Mouse (Mus musculus): ENCODE results near the gene Med7. TPM values are rescaled to one million over a fixed set of nuclear protein-coding genes. Genes with fewer than 3 reads are reported as not detected.

The Med7 gene
- total RNA-seq (2022) = 10 to 100 TPM; 25.9 to 38.5 (median 35.6) TPM

- DNase-seq (ENCODE audit: low spot score in 2 of 2) = peak; percentile 95 to 96
Measured at GRCm38 (mm10) chr11:46436760-46437458, at the start of gene Med7. TSS of gene Med7 (plus strand) at chr11:46436925.

DNA sequence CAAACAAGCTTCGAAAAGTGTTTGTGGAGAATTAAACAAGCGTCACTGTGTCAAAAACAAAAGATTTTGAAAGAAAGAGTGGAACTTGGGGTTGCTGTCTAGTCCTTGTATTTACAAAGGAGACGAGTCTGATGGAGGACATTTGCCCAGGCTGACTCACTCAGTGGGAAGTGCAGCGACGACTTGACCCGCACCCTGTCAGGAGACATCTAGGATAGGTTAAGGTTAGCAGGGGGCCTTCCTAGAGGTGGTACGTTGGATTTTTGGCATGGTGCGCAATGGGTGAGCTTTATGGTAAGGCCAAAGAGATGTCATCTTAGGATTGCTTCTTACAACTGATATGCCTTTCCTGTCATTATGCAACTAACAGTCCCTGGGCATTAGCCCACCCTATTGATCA lies 49.7 kb upstream of the Med7 start:
- DNase-seq (ENCODE audit: low spot score in 2 of 2) = no peak

GRCm38 (mm10) chr11:46388438-46388837 lies 48.3 kb upstream of the Med7 start:
- no peak for DNase-seq (ENCODE audit: low spot score in 2 of 2)

- DNase-seq (ENCODE audit: low spot score in 2 of 2) = no peak
Measured at GRCm38 (mm10) chr11:46389336-46390117, 47.2 kb upstream of the Med7 start, which contains the start of gene Itk. TSS of gene Itk (minus strand) at chr11:46389515.

- no peak for DNase-seq (ENCODE audit: low spot score in 2 of 2)
Measured at GRCm38 (mm10) chr11:46390621-46391020, 46.1 kb upstream of the Med7 start.

DNA sequence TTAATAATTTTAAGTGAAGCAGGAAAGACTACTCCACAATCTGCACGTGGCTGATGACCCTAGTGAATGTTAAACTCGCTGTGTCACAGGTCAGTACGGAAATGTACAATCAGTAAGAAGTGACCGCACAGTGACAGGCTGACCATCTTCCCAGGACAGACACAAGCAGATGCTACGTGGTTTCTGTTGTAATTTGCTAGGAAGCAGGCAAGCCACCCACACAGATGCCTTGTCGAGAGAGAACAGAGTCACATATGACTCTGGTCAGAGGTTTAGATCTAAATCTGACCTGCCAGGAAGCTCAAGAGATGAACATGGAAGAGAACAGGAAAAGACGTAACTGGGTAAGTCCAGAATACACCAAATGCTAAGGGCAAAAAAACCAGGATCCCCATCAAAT lies 43.8 kb upstream of the Med7 start:
- DNase-seq (ENCODE audit: low spot score in 2 of 2) = no peak

DNA sequence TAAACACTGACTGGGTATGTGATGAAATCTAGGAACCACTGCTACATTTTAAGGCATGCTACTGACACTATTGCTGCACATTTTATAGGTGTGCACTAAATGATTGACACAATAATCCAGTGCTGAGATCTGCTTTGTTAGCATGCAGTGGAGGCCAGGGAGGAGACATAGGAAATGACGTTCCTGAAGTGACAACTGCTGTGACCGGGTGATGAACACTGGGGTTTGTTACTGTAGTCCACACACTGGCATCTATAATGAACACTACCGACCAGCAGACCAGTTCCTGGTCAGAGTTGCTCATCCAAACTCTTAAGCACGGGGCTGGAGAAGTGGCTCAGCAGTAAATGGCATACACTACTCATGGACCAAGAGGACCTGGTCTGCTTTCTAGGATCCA lies 43.3 kb upstream of the Med7 start:
- DNase-seq (ENCODE audit: low spot score in 2 of 2) = no peak

DNA sequence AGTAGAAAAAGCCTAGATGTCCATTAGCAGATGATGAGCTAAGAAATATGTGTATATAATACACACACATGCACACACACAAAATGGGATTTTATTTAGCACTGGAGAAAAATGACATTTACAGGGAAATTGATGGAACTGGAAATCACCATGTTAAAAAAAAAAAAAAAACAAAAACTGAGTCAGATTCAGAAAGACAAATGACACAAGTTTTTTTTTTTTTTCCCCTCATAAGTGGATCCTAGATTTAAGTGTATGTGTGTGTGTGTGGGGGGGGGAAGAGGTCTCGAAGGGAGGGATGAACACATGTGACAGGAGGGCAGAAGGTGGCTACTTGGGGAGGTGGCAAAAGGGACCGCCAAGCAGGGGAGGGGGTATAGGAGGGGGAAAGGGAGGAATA lies 41.6 kb upstream of the Med7 start:
- DNase-seq (ENCODE audit: low spot score in 2 of 2) = no peak

- DNase-seq (ENCODE audit: low spot score in 2 of 2) = no peak
Measured at GRCm38 (mm10) chr11:46395698-46396097, 41.0 kb upstream of the Med7 start.

DNA sequence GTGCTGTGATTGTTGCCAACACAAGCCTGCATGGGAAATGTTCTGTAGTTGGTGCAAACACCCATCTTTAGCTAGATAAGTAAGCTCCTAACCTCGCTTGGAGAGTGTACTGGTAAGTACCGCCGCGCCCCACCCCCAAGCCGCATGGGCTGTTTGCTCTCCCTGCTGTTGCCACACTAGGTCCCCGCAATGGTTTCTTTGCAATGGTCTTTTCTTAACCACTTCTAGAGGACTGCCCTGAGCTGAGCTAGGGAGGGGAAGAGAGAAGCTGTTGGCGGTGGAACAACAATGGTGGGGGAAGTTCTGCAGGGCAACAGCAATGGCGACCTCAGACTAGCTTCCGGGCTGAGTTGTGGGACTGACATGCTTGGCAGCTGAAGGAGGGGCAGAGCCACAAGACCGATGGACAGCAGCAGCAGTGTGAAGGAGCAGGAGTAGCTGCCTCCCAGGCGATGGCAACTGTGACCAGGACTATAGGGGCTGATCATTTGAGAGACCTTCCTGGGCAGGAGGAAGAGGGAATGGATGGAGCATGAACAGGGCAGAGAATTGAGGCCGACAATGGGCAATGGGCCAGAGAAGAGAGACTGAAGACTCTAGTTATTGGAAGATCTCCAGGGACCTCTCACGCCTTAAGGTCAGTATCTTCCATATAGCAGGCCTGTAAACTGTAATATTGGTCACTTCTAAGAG lies 40.4 kb upstream of the Med7 start, which contains the start of gene Fam71b:
Fam71b (plus strand) TSS at position 393 of the 693 bp plus-strand sequence.
- no peak for DNase-seq (ENCODE audit: low spot score in 2 of 2)

DNA sequence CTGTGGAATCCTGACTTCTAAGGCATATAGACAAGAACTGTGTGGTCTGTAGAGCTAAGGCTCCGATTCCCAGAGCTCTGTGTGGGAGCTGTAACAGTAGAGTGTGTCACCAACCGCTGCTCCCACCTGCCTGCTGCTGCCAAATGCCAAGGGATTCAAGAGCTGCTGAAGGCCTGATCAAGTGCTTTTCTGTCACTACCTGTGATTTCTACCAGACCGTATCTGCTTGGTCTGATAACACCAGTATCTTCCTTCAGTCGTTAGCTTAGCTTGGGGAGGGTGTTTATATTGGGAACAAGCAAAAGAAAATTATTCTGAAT lies 39.9 kb upstream of the Med7 start:
- DNase-seq (ENCODE audit: low spot score in 2 of 2) = no peak

DNA sequence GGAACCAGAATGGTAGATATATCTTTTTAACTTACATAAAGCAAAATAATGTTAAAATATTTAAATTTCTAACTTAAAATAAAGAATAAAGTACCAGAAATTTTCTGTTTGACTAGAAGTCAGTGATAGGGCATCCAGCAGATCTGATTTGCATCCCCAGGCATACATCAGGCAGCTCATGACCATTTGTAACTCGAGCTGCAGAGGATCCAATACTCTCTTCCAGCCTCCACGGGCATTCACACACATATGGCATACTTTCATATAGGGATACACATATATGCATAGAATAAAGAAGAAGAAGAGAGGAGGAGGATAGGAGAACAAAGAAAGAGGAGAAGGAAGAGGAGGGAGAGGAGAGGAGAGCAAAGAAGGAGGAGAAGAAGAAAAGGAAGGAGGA lies 38.8 kb upstream of the Med7 start:
- no peak for DNase-seq (ENCODE audit: low spot score in 2 of 2)

DNA sequence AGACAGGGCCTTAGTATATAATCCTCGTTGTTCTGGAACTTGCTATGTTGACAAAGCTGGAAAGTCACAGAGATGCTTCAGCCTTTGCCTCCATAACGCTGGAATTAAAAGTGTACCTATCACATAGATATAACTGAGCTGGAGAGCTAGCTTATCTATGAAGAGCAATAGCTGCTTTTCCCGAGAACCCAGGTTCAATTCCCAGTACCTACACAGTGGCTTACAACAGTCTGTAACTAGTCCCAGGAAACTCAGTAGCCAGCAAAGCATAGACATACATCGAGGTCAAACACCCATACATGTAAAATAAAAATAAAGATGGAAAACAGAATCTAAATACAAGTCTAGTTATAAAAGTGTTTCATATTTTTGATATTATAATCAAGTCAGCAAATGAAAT lies 38.3 kb upstream of the Med7 start:
- DNase-seq (ENCODE audit: low spot score in 2 of 2) = no peak

GRCm38 (mm10) chr11:46398933-46399383 lies 37.8 kb upstream of the Med7 start:
- DNase-seq (ENCODE audit: low spot score in 2 of 2) = no peak

DNA sequence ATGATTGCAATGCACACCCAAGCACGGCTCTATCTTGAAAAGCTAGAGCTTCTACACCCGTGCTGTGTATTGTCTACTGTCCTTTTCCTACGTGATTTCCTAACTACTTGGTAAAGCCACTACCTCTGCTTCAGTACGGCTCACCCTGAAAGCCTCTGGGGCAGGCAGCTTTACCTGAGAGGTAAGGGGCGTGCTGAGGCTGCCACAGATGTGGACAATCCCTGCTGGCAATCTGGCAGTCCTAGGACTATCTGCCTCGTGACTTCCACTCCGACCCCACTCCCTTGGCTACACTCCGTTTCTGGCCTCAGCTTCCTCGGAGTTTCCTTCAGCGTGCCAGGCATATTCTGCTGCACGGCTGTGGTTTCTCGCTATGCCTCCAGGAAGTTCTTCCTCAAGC lies 35.2 kb upstream of the Med7 start:
- DNase-seq (ENCODE audit: low spot score in 2 of 2) = no peak

DNA sequence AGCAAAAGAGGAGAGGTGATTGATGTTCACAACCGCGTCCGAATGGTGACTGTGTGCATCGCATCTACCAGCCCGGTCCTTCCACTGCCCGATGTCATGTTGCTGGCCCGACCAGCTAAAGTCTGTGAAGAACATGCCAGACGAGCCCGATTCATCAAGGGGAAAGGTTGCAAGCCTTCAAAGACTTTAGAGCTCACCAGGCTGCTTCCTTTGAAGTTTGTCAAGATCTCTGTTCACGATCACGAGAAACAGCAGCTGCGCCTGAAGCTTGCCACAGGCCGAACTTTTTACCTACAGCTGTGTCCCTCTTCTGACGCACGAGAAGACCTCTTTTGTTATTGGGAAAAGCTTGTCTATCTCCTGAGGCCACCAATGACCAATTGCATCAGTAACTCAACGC lies 31.7 kb upstream of the Med7 start:
- no peak for DNase-seq (ENCODE audit: low spot score in 2 of 2)

DNA sequence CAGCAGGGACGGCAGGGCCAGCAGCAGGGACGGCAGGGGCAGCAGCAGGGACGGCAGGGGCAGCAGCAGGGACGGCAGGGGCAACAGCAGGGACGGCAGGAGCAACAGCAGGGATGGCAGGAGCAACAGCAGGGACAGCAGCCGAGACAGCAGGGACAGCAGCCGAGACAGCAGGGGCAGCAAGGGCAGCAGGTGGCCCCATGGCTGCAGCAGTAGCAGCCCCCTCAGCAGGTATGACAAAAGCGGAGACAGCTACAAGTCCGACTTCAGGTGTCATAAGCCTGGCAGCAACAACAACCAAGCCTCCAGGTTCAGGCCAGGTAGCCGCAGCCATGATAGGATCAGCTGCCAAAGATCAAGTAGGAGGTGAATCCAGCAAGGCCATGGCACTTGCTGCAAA lies 30.0 kb upstream of the Med7 start:
- DNase-seq (ENCODE audit: low spot score in 2 of 2) = no peak

DNA sequence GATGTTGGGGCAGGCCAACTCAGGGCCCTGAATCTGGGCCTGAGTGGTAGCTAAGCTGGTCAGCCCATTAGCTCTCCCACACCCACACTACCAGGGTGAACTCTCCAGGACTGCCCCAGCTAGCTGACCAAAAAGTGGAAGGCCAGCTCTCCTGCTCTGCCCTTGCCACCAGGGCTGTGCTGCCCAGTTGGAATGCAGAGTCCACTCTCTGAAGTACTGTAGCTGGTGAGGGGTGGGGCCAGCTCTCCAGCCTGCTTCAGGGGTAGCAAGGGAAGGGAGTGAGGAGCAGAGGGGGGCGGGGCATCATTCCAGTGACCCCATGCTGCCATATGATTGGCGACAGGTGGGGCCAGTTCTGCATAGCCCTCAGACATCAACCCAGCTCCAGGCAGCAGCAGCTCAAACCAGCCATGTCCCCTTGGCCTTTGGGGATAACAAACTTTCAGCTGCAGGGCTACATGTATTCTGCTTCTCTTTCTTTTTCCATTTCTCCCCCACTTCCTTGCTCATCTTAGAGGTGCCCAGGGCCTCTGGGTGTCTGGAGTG lies 26.6 kb upstream of the Med7 start:
- no peak for DNase-seq (ENCODE audit: low spot score in 2 of 2)

DNA sequence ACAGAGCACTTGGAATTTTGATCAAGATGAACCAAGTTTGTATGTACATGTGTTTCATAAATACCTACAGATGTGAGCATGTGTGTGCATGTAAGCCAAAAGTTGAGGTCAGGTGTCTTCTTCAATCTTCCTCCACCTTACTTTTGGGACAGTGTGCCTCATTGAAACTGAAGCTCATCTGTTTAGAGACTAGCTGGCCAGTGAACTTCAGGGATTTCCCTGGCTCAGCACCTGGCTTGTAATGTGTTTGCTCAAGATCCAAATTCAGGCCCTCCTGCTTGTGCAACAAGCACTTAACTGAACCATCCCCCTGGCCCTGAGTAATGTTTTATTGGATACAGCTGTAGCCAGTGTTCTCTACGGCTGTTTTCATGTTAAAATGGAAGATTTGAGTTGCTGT lies 18.3 kb upstream of the Med7 start:
- no peak for DNase-seq (ENCODE audit: low spot score in 2 of 2)

GRCm38 (mm10) chr11:46418860-46419259 lies 17.9 kb upstream of the Med7 start:
- no peak for DNase-seq (ENCODE audit: low spot score in 2 of 2)

DNA sequence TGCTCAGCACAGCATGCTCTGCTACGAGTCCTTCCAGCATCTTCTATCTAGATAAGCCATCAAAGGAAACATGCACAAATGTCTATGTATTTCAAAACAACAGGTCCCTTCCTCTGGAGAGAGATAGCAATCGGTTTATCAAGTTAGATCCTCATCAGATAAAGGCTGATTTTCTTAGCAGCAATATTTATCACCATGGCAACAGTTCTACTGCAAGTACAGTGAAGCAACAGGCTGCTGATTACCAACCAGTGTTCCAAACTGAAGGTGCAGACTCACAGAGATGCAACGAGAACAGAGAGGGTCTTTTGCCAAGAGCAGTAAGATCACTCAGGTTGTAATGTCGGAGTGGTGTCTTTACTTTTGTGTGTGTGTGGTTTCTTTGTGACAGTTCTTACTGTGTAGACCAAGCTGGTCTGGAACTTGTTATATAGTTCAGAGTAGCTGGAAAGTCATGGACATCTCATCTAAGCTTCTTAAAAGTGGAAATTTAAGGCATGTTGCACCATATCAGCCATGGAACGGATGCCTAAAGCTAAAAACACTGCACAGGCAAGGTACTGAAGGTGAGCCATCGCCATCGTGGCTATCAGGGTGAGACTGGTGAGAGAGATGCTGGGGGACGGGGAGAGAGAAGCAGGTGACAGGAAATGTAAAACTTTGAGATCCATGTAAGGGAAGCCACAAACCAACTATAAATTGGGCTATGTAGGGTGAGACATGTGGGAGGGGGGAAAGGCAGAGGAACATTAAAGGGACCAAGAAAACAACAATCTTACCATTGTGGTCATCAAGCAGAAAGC lies 15.4 kb upstream of the Med7 start:
- no peak for DNase-seq (ENCODE audit: low spot score in 2 of 2)
